In the genomic region with DNA sequence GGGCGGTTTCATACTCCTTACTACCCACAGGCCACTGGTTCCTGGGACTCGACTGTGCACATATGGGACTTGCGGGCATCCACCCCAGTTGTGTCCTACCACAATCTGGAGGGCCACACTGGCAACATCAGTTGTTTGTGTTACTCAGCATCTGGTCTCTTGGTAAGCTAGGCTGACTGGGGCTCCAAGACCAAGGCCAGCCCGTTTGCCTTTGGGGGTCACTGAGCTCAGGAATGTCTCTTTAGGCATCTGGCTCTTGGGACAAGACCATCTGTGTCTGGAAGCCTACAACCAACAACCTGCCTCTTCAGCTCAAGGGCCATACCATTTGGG, we compare ENCODE assay signal across 23 mouse cellular contexts. TPM values are rescaled to one million over a fixed set of nuclear protein-coding genes. Genes with fewer than 3 reads are reported as not detected.
A peak's percentile ranks its signal among the peaks of the same experiment; 100 is the strongest.
DNase-seq lines count a peak whose midpoint lies in the region; ATAC-seq and TF ChIP-seq lines count a peak whose summit lies in the region.
"Had no signal": no experiment of that assay in that cellular context is flagged by ENCODE, and none has a peak within 500 bp of the region (broad histone marks: within the 10 kb centered on the region; RNA-seq: fewer than 3 reads in every experiment).

No protein-coding gene starts in this region.

- peak; percentile 86 for DNase-seq in heart, adult 11 months
- DNase-seq in heart, postnatal 10 days: no peak
- DNase-seq in liver, postnatal 0 days: no peak
- peak; percentile 44 for DNase-seq in ZHBTc4 (ENCODE audit: low read depth, low spot score)
- DNase-seq: adrenal gland, postnatal 10 days; adrenal gland, postnatal 36 days; cerebellum, adult 2 months; cerebellum, adult 9-11 months; cerebellum, postnatal 25 days; embryo, embryonic 11 days; gastrocnemius, postnatal 25 days; heart, adult 2 months had no signal

- peaks cover 60% of the 10 kb centered on the region for H3K4me1 ChIP-seq in liver, embryonic 12.5 days
- H3K4me1 ChIP-seq in liver, postnatal 0 days (ENCODE audit: insufficient read depth): peaks cover 34% of the 10 kb centered on the region
- H3K4me1 ChIP-seq in E14TG2a.4 (replicated peaks; ENCODE audit: low read depth, low read length): peaks cover 62% of the 10 kb centered on the region
- H3K4me1 ChIP-seq in midbrain, embryonic 16.5 days (ENCODE audit: control insufficient read depth, insufficient read depth, low read length): peaks cover 19% of the 10 kb centered on the region

- TF ChIP-seq CTCF in liver, postnatal 0 days (IDR thresholded peaks at IDR 0.05; ENCODE audit: low read depth): no peak
- no peak for TF ChIP-seq CTCF in E14TG2a.4 (conservative IDR thresholded peaks at IDR 0.05; ENCODE audit: low read length)

- H3K9ac ChIP-seq in liver, embryonic 12.5 days: no peak overlapping the region
- H3K9ac ChIP-seq in liver, postnatal 0 days (replicated peaks): no peak overlapping the region
- no peak overlapping the region for H3K9ac ChIP-seq in midbrain, embryonic 16.5 days (ENCODE audit: low read depth, low read length)
- H3K9ac ChIP-seq: forebrain, embryonic 13.5 days; heart, embryonic 13.5 days; hindbrain, embryonic 12.5 days; hindbrain, embryonic 15.5 days had no signal

- intact Hi-C loops in heart, postnatal 10 days (cut with DNase I): no loop called here

- H3K27ac ChIP-seq in liver, embryonic 12.5 days: 0 out of 2 replicates have a peak overlapping the region, but pooled peaks have one; percentile 63
- no peak overlapping the region for H3K27ac ChIP-seq in liver, postnatal 0 days (ENCODE audit: low read depth)
- H3K27ac ChIP-seq in midbrain, embryonic 16.5 days (ENCODE audit: low read length): no peak overlapping the region
- H3K27ac ChIP-seq: forebrain, embryonic 10.5 days; forebrain, embryonic 13.5 days; heart, adult 2 months; heart, embryonic 10.5 days; heart, embryonic 13.5 days; hindbrain, embryonic 12.5 days; hindbrain, embryonic 15.5 days had no signal

- H3K4me2 ChIP-seq in liver, embryonic 12.5 days: no peak overlapping the region
- no peak overlapping the region for H3K4me2 ChIP-seq in liver, postnatal 0 days (ENCODE audit: low read depth, low read length)
- H3K4me2 ChIP-seq in midbrain, embryonic 16.5 days (ENCODE audit: low read length): no peak overlapping the region
- H3K4me2 ChIP-seq: forebrain, embryonic 13.5 days; heart, embryonic 13.5 days; hindbrain, embryonic 12.5 days; hindbrain, embryonic 15.5 days had no signal

- ATAC-seq in liver, embryonic 12.5 days: no peak
- ATAC-seq in liver, postnatal 0 days: no peak
- ATAC-seq in CD4-positive, CD25-positive, alpha-beta regulatory T cell, adult 4 months: no peak
- no peak for ATAC-seq in midbrain, embryonic 16.5 days
- ATAC-seq: forebrain, embryonic 13.5 days; forebrain, embryonic 16.5 days had no signal

- 74% methylated on average over 4 of the region's 4 CpGs for WGBS in liver, embryonic 12.5 days (ENCODE audit: insufficient replicate concordance)
- 75% methylated on average over 4 of the region's 4 CpGs for WGBS in liver, postnatal 0 days (ENCODE audit: insufficient replicate concordance)
- 90% methylated on average over 4 of the region's 4 CpGs for WGBS in midbrain, embryonic 16.5 days

- H3K27me3 ChIP-seq in liver, embryonic 12.5 days (replicated peaks): no peaks in the 10 kb centered on the region; the same call in 1 of the 2 replicates
- no peaks in the 10 kb centered on the region for H3K27me3 ChIP-seq in liver, postnatal 0 days (ENCODE audit: insufficient read depth, low read length)
- H3K27me3 ChIP-seq in E14TG2a.4 (ENCODE audit: insufficient read depth, low read length): peaks cover 17% of the 10 kb centered on the region; the same call in 1 of the 2 replicates
- no peaks in the 10 kb centered on the region for H3K27me3 ChIP-seq in midbrain, embryonic 16.5 days (ENCODE audit: control insufficient read depth, insufficient read depth, low read depth, low read length)
- H3K27me3 ChIP-seq: heart, embryonic 13.5 days; hindbrain, embryonic 12.5 days; hindbrain, embryonic 15.5 days had no signal

- H3K4me3 ChIP-seq in liver, embryonic 12.5 days: no peak overlapping the region
- H3K4me3 ChIP-seq in liver, postnatal 0 days (ENCODE audit: low read depth, low read length): no peak overlapping the region
- H3K4me3 ChIP-seq in E14TG2a.4 (replicated peaks; ENCODE audit: low read length): peak overlapping the region; percentile 98; the same call in 1 of the 2 replicates
- no peak overlapping the region for H3K4me3 ChIP-seq in midbrain, embryonic 16.5 days (ENCODE audit: low read depth, low read length)
- H3K4me3 ChIP-seq: forebrain, embryonic 10.5 days; forebrain, embryonic 13.5 days; heart, adult 2 months; heart, embryonic 10.5 days; heart, embryonic 13.5 days; hindbrain, embryonic 12.5 days; hindbrain, embryonic 15.5 days had no signal

- TF ChIP-seq EP300 in liver, postnatal 0 days (IDR thresholded peaks at IDR 0.05; ENCODE audit: low read depth): no peak

- no peaks in the 10 kb centered on the region for H3K9me3 ChIP-seq in liver, embryonic 12.5 days (replicated peaks)
- H3K9me3 ChIP-seq in liver, postnatal 0 days (ENCODE audit: low read length): no peaks in the 10 kb centered on the region
- H3K9me3 ChIP-seq in E14TG2a.4 (ENCODE audit: low read length): no peaks in the 10 kb centered on the region
- H3K9me3 ChIP-seq in midbrain, embryonic 16.5 days (replicated peaks; ENCODE audit: control insufficient read depth, low read length, poor library complexity, severe bottlenecking): no peaks in the 10 kb centered on the region
- H3K9me3 ChIP-seq: forebrain, embryonic 10.5 days; forebrain, embryonic 13.5 days; heart, embryonic 10.5 days; heart, embryonic 13.5 days; hindbrain, embryonic 12.5 days; hindbrain, embryonic 15.5 days had no signal

- peaks cover 49% of the 10 kb centered on the region for H3K36me3 ChIP-seq in liver, embryonic 12.5 days
- peaks cover 39% of the 10 kb centered on the region for H3K36me3 ChIP-seq in liver, postnatal 0 days (replicated peaks; ENCODE audit: insufficient read depth, low read length)
- H3K36me3 ChIP-seq in E14TG2a.4 (ENCODE audit: insufficient read depth, low read length): peaks cover 53% of the 10 kb centered on the region
- H3K36me3 ChIP-seq in midbrain, embryonic 16.5 days (ENCODE audit: control insufficient read depth, insufficient read depth, low read length): peaks cover 13% of the 10 kb centered on the region

RNA-seq across cellular contexts. Expression of gene Wdr38, which starts 3.3 kb away (rescaled TPM):
- total RNA-seq in heart, postnatal 10 days (2021): under 1 TPM; 0.17 to 0.31 TPM
- polyA plus RNA-seq in liver, embryonic 12.5 days (2016; fragmentation: Nextera tagmentation; extraction: Ambion mirVana): 0.89 and 1.3 TPM in 2 replicates
- polyA plus RNA-seq in liver, postnatal 0 days (2015; fragmentation: Nextera tagmentation; extraction: Ambion mirVana): 0.53 and 0.60 TPM in 2 replicates
- polyA plus RNA-seq in CD4-positive, CD25-positive, alpha-beta regulatory T cell, adult 4 months (2017; shearing (Covaris generic)): 1 to 10 TPM in 1 of 2 experiments, under 1 TPM in 1; 0.81 to 1.0 TPM
- polyA plus RNA-seq in midbrain, embryonic 16.5 days (2015; fragmentation: Nextera tagmentation; extraction: Ambion mirVana): 1.8 and 2.3 TPM in 2 replicates

RNA-seq across cellular contexts. Expression of gene Arpc5l, which starts 4.6 kb away (rescaled TPM):
- total RNA-seq in heart, postnatal 10 days (2021): 10 to 100 TPM; 68.4 to 70.6 TPM
- 83.0 and 84.9 TPM in 2 replicates for polyA plus RNA-seq in liver, embryonic 12.5 days (2016; fragmentation: Nextera tagmentation; extraction: Ambion mirVana)
- 59.3 and 60.7 TPM in 2 replicates for polyA plus RNA-seq in liver, postnatal 0 days (2015; fragmentation: Nextera tagmentation; extraction: Ambion mirVana)
- 100 to 1,000 TPM; 101 to 124 TPM for polyA plus RNA-seq in CD4-positive, CD25-positive, alpha-beta regulatory T cell, adult 4 months (2017; shearing (Covaris generic))
- 137 and 141 TPM in 2 replicates for polyA plus RNA-seq in midbrain, embryonic 16.5 days (2015; fragmentation: Nextera tagmentation; extraction: Ambion mirVana)

RNA-seq across cellular contexts. Expression of gene Rpl35, which starts 4.9 kb away (rescaled TPM):
- 100 to 1,000 TPM; 406 to 408 TPM for total RNA-seq in heart, postnatal 10 days (2021)
- polyA plus RNA-seq in liver, embryonic 12.5 days (2016; fragmentation: Nextera tagmentation; extraction: Ambion mirVana): 995 and 1,050 TPM in 2 replicates
- 574 and 582 TPM in 2 replicates for polyA plus RNA-seq in liver, postnatal 0 days (2015; fragmentation: Nextera tagmentation; extraction: Ambion mirVana)
- 1,000 to 10,000 TPM; 1,861 to 2,080 TPM for polyA plus RNA-seq in CD4-positive, CD25-positive, alpha-beta regulatory T cell, adult 4 months (2017; shearing (Covaris generic))
- 563 and 566 TPM in 2 replicates for polyA plus RNA-seq in midbrain, embryonic 16.5 days (2015; fragmentation: Nextera tagmentation; extraction: Ambion mirVana)

Comparison
In these comparisons a context has a peak if more than half of its experiments do, and no peak if none do; other contexts are left out.
1. DNase-seq: peak in heart, adult 11 months (single experiment) and ZHBTc4 (single experiment); none in heart, postnatal 10 days (0 of 2) and liver, postnatal 0 days (single experiment).